Mouse (Mus musculus) hematopoietic stem cell, adult 5-6 weeks (primary cell): Measurements from ENCODE around the gene Rtn1. TPM values are rescaled to one million over a fixed set of nuclear protein-coding genes. Genes with fewer than 3 reads are reported as not detected.

Source experiments
- ATAC-seq, 2 experiments: fragments of 125-278 bp in 1 of 2; replicated peaks in 1 of 2; 2 replicates each; pipeline ENCODE4 v1.8.0; 2016 to 2017; ENCODE audit warnings: inconsistent platforms in 2 of 2, mild to moderate bottlenecking in 2 of 2, moderate number of reproducible peaks in 2 of 2, low read depth in 1 of 2, moderate TSS enrichment in 1 of 2; ENCODE audit not compliant: low FRiP score in 2 of 2, poor library complexity in 2 of 2, severe bottlenecking in 2 of 2, insufficient read depth in 1 of 2, low TSS enrichment in 1 of 2
- total RNA-seq: library from RNA; stranded (forward); fragments of 172-1452, 232-1000 nt; gene quantifications from 2 replicates; pipeline ENCODE4 v1.2.3, GENCODE M21; 2017

Rtn1 gene
- not detected in 2 replicates for total RNA-seq

DNA sequence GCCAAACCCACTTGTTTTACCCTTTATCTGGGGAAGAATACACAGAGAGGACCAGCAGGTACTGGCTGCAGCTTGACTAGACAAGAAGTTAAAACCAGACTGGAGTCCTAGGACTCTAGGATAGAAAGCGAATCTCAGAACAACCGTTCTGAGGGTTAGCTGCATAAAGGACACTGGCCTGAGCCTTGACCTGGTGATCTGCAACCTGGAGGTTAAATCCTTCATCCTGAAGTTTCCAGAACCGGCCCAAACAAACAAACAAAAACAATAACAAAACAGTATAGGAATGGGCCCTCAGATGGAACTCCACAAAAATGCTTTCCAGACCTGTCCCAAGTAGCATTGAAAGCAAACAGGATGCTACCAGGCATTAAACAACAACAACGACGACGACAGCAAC lies at the start of gene Rtn1:
TSS of gene Rtn1 (minus strand) at position 101 of the 400 bp plus-strand sequence.
- ATAC-seq = no peak

DNA sequence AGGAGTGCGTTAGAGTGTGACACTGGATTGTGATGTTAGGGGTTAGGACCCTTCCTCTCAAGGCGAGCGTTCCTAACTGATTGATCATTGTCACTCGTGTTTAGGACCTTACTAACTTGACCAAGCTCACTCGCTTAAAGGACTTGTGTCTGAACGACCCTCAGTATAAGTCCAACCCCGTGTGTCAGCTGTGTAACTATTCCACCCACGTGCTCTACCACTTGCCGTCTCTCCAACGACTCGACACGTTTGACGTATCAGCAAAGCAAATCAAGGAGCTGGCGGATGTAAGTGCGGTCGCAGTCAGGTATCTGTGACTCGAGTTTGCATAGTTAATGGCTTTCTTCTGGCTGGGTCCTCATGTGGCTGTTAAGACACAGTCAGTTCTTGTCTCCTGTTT lies 45.1 kb upstream of the Rtn1 start:
- no peak for ATAC-seq

DNA sequence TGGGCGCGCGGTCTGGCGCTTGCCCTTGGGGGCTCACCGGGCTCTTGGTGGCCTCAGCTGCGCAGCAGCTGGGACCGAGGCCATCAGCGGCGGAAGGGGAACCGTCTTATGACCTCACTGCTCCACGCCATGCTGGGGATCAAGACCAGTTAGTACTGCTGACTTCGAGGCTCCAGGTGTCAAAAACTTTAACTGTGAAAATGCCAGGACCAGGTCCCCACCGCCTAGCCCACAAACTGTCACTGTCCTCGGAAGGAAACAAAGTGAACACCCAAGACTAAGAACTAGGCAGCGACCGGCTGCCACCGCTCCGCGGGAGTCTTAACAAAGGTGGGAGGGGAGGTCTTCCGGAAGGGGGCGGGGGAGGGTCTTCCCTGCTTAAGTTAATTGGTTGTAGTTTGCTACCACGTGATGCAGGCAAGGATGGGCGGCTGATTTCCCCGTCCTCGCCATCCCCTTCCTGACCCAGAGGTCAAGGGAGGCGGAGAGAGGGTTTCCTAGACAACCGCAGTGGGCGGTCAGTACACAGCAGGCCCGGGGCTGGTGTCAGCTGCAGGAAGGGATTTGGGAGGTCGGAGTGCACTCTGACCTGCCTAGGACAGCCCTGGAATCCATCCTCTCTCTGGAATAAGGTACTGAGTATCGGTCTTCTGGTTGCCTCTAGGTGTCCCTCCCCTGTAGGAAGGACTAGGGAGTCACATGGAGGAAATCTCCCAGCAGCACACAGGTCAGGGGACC lies 33.2 kb upstream of the Rtn1 start, which contains the start of gene Lrrc9:
TSS of gene Lrrc9 (plus strand) at position 28 of the 738 bp plus-strand sequence.
- peak; percentile 83 to 84 for ATAC-seq

GRCm38 (mm10) chr12:72438961-72439480 lies 30.2 kb upstream of the Rtn1 start:
- no peak for ATAC-seq

DNA sequence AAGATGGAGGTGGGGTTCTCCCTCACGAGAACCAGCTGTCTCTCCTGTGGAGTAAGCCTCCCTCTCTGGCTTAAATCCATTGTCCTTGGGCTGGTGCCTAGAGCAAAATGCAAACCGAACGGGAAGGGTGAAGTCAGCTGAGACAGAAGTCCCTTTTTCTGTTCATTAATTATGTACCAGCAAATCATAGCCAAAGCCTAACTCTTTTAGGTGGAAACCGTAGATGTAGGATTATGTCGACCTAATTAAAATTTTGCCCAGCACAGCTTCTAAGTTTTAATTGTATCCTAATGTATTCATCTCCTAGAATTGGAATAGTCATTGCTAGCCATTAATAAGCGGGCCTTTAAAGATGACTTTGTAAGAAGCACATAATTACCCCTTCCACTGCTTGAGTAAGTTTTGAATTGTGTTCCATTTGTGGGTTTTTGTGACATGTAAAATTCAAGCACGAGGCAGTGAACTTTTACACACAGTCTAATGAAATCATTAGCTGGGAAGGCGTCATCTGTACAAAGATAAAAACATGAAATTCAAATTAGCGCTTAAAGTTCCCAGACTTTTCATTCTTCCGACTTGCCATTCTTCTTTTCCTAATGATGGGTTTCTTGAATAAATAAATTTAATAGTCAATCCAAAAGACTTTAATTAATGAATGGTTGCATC lies 29.0 kb upstream of the Rtn1 start:
- no peak for ATAC-seq

DNA sequence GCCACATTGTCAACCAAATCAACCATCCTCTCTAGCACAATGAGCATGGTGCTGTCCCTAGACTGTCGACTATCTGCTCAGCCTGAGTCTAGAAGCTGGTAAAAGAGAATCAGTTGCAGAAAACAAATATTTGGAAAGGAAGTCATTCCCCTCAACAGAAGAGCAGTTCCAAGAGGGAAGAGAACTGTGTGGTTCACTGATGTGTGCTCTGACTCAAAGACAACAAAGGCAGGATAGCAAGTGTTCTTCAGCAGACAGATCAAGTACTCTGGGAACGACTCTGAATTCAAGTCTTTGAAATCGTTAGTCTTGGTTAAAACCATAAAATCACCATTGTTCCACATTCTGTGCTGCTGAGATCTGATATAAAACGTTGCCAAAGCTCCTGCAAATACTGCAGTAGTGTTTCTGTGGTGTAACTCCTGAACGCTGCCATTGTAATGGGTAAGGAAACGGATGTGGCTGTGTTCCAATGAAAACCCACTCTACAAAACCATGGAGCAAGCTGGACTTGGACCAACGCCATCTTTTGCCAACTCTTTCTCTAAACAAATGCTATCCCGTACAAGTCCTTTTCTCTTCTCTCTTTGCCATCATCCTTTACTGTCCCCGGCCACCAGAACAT lies 24.5 kb upstream of the Rtn1 start:
- ATAC-seq = no peak

GRCm38 (mm10) chr12:72432209-72432608 lies 23.4 kb upstream of the Rtn1 start:
- ATAC-seq = no peak

DNA sequence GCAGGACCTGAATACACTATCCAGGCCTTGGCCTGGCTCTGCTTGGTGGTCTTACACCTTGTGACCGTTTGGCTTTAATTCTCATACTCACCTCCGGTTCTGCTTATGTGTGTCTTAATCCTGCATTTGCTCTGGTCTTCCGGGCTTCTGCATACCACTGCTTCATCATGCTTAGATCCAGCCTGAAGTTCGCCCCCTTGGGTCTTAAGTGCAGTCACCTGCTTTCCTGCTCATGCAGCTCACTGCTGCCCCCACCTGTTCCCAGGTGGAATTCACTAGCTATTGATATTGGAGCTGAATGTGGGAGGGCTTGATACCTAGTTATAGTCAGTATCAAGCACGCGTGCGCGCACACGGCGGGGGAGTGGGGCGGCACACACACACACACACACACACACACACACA lies 18.9 kb upstream of the Rtn1 start:
- ATAC-seq = peak; percentile 84 to 85

GRCm38 (mm10) chr12:72422681-72423080 lies 13.8 kb upstream of the Rtn1 start:
- ATAC-seq = no peak

DNA sequence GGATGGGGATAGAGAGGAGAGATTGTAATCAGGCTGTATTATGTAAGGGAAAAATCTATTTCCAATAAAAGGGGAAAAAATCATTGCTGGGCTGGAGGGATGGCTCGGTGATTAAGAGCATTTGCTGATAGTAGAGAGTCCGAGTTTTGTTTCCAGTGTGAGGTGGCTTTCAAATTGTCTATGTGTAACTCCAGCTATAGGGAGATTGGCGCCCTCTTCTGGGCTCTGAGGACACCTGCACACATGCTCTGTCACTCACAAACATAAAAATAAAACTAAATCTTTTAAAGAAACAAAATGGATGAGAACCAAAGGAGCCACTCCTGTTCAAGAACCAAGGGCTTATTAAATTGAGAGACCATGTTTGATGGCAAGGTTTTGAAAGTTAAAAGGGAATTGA lies 8.9 kb upstream of the Rtn1 start:
- ATAC-seq = no peak

- ATAC-seq = peak; percentile 68 to 69
These were observed 553 bp downstream of the Rtn1 start for GRCm38 (mm10) chr12:72408111-72408891.

GRCm38 (mm10) chr12:72407721-72408110 lies 1.1 kb downstream of the Rtn1 start:
- no peak for ATAC-seq

DNA sequence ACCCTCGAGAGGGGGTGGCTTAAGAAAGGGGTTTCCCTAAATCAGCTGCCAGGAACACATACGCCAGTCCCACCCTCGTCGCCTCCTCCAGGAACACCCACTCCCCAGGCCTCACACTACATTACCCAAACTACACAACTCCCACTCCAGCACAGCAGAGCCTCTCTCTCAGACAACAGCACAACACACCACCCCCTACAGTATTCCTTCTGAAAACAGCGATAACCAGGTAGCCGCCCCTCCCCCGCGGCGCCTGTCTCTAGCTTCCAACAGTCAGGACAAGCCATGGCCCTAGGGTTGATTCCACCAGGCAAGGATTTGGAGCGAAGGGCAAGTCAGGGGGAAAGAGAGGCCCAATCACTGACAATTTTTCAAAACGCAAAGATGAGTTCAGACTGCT lies 1.7 kb downstream of the Rtn1 start:
- no peak; a peak in 1 of 4 replicates for ATAC-seq

DNA sequence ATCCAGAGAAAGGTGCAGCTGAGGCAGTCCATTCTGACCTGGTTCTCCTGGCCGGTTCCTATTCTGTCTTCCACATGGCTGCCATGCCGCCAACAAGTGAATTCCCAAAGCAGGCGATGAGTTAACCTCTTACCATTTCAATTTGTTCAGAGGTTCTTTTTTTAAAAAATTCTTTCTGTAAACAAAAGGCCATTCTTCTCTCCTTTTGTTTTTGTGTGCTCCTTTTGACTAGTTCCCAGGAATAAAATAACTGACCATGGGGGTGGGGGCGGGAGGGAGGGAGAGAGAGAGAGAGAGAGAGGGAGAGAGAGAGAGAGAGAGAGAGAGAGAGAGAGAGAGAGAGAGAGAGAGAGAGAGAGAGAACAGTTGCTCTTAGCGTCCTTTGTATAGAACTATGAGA lies 3.8 kb downstream of the Rtn1 start:
- no peak for ATAC-seq

- ATAC-seq = no peak
These were observed 15.6 kb downstream of the Rtn1 start for GRCm38 (mm10) chr12:72393046-72393805.

GRCm38 (mm10) chr12:72390346-72390745 lies 18.5 kb downstream of the Rtn1 start:
- no peak for ATAC-seq
